Mouse (Mus musculus): ENCODE results near the gene Glcci1.

Gene Glcci1

GRCm38 (mm10) chr6:8474316-8474715 is 35.1 kb upstream of the Glcci1 start:
- Histone ChIP-seq H3K4me3 (replicated peaks; ENCODE audit: low read length) (no peak overlapping the region), H3K27me3 (ENCODE audit: insufficient read depth, low read length) (no peaks in the 10 kb centered on the region), H3K4me1 (replicated peaks; ENCODE audit: low read depth, low read length) (no peaks in the 10 kb centered on the region), H3K9me3 (ENCODE audit: low read length) (no peaks in the 10 kb centered on the region), H3K36me3 (ENCODE audit: insufficient read depth, low read length) (no peaks in the 10 kb centered on the region)
- TF ChIP-seq CTCF (conservative IDR thresholded peaks at IDR 0.05; ENCODE audit: low read length) (no peak), NANOG (IDR thresholded peaks at IDR 0.05; ENCODE audit: borderline replicate concordance, low read length) (no peak), POU5F1 (IDR thresholded peaks at IDR 0.05; ENCODE audit: borderline replicate concordance, low read length) (no peak)

GRCm38 (mm10) chr6:8474820-8475219 is 34.6 kb upstream of the Glcci1 start:
- Histone ChIP-seq H3K27me3 (ENCODE audit: insufficient read depth, low read length) (no peaks in the 10 kb centered on the region), H3K36me3 (ENCODE audit: insufficient read depth, low read length) (no peaks in the 10 kb centered on the region), H3K9me3 (ENCODE audit: low read length) (no peaks in the 10 kb centered on the region), H3K4me3 (replicated peaks; ENCODE audit: low read length) (no peak overlapping the region), H3K4me1 (replicated peaks; ENCODE audit: low read depth, low read length) (no peaks in the 10 kb centered on the region)
- TF ChIP-seq CTCF (conservative IDR thresholded peaks at IDR 0.05; ENCODE audit: low read length): no peak
- TF ChIP-seq NANOG (IDR thresholded peaks at IDR 0.05; ENCODE audit: borderline replicate concordance, low read length): no peak
- no peak for TF ChIP-seq POU5F1 (IDR thresholded peaks at IDR 0.05; ENCODE audit: borderline replicate concordance, low read length)

DNA sequence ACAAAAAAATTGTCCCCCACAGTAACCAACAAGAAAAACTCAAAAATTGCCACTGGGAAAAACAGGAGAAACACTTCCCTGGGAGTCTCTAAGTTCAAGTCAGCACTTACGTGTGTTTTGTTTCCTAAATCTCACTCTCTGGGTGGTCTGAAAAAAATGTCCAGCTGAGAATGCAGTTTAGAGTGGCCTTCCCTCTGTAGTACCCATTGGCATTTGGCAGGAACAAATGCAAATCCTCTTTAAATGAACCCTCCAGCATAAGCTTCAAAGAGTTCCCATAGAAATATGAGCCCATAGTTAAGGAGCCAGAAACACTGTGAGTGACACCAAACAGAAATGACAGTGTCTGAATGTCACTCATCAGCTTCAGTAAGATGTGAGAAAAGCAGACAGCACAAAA is 30.2 kb upstream of the Glcci1 start:
- Histone ChIP-seq H3K36me3 (ENCODE audit: insufficient read depth, low read length) (no peaks in the 10 kb centered on the region), H3K4me1 (replicated peaks; ENCODE audit: low read depth, low read length) (no peaks in the 10 kb centered on the region), H3K4me3 (replicated peaks; ENCODE audit: low read length) (no peak overlapping the region), H3K9me3 (ENCODE audit: low read length) (no peaks in the 10 kb centered on the region), H3K27me3 (ENCODE audit: insufficient read depth, low read length) (no peaks in the 10 kb centered on the region)
- TF ChIP-seq POU5F1 (IDR thresholded peaks at IDR 0.05; ENCODE audit: borderline replicate concordance, low read length): no peak
- TF ChIP-seq NANOG (IDR thresholded peaks at IDR 0.05; ENCODE audit: borderline replicate concordance, low read length): no peak
- no peak for TF ChIP-seq CTCF (conservative IDR thresholded peaks at IDR 0.05; ENCODE audit: low read length)

DNA sequence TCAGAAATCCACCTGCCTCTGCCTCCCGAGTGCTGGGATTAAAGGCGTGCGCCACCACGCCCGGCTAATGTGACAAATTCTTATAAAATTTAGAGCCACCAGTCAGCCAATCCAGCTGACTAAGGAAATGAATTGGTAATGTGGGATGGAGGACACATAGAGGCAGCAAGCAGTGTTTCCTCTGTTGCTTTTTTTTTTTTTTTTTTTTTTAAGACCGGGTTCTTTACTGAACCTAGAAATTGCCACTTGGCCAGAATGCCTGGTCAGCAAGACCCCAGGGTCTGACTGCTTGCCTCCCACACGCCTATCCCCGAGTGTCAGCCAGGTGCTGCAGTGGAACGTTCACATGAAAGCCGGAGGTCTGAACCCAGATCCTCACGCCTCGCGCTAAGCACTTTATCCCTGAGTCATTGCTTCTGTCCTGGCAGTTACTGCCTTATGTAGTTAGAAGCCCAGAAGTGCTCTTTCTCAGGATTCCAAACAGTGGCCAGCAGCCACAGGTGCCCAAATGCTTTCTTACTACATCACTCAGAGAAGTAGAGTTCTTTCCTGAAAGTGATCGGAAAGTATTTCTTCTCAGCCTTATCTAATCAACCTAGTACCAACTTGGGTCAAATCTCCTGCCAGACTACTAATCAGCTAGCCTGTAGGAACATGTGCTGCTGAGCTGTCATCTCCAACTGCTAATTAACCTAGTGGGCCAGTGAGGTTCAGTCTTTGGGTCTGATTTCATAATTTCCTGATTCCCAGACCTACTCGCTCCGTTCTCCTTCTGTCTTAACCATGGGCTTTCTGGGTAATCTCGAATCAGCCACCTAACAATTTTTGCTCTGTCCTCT is 24.7 kb upstream of the Glcci1 start:
- Histone ChIP-seq H3K4me1 (replicated peaks; ENCODE audit: low read depth, low read length) (peaks cover 12% of the 10 kb centered on the region), H3K4me3 (replicated peaks; ENCODE audit: low read length) (no peak overlapping the region), H3K36me3 (ENCODE audit: insufficient read depth, low read length) (no peaks in the 10 kb centered on the region), H3K9me3 (ENCODE audit: low read length) (no peaks in the 10 kb centered on the region), H3K27me3 (ENCODE audit: insufficient read depth, low read length) (no peaks in the 10 kb centered on the region)
- TF ChIP-seq POU5F1 (IDR thresholded peaks at IDR 0.05; ENCODE audit: borderline replicate concordance, low read length) (no peak), NANOG (IDR thresholded peaks at IDR 0.05; ENCODE audit: borderline replicate concordance, low read length) (no peak), CTCF (conservative IDR thresholded peaks at IDR 0.05; ENCODE audit: low read length) (no peak)

- Histone ChIP-seq H3K4me1 (replicated peaks; ENCODE audit: low read depth, low read length) (peaks cover 12% of the 10 kb centered on the region), H3K27me3 (ENCODE audit: insufficient read depth, low read length) (no peaks in the 10 kb centered on the region), H3K36me3 (ENCODE audit: insufficient read depth, low read length) (no peaks in the 10 kb centered on the region), H3K9me3 (ENCODE audit: low read length) (no peaks in the 10 kb centered on the region), H3K4me3 (replicated peaks; ENCODE audit: low read length) (no peak overlapping the region)
- TF ChIP-seq CTCF (conservative IDR thresholded peaks at IDR 0.05; ENCODE audit: low read length): no peak
- TF ChIP-seq POU5F1 (IDR thresholded peaks at IDR 0.05; ENCODE audit: borderline replicate concordance, low read length): no peak
- peak; percentile 4; the same call in 1 of the 2 replicates for TF ChIP-seq NANOG (IDR thresholded peaks at IDR 0.05; ENCODE audit: borderline replicate concordance, low read length)
Observed at GRCm38 (mm10) chr6:8485414-8486175, 23.8 kb upstream of the Glcci1 start.

- no peaks in the 10 kb centered on the region for H3K9me3 ChIP-seq (ENCODE audit: low read length)
- H3K36me3 ChIP-seq (ENCODE audit: insufficient read depth, low read length): no peaks in the 10 kb centered on the region
- peaks cover 12% of the 10 kb centered on the region for H3K4me1 ChIP-seq (replicated peaks; ENCODE audit: low read depth, low read length)
- H3K27me3 ChIP-seq (ENCODE audit: insufficient read depth, low read length): 0 out of 2 replicates have a peak, but pooled peaks cover 3% of the 10 kb centered on the region
- no peak overlapping the region for H3K4me3 ChIP-seq (replicated peaks; ENCODE audit: low read length)
- no peak for TF ChIP-seq NANOG (IDR thresholded peaks at IDR 0.05; ENCODE audit: borderline replicate concordance, low read length)
- TF ChIP-seq POU5F1 (IDR thresholded peaks at IDR 0.05; ENCODE audit: borderline replicate concordance, low read length): no peak
- no peak for TF ChIP-seq CTCF (conservative IDR thresholded peaks at IDR 0.05; ENCODE audit: low read length)
Observed at GRCm38 (mm10) chr6:8486391-8487043, 22.9 kb upstream of the Glcci1 start.

DNA sequence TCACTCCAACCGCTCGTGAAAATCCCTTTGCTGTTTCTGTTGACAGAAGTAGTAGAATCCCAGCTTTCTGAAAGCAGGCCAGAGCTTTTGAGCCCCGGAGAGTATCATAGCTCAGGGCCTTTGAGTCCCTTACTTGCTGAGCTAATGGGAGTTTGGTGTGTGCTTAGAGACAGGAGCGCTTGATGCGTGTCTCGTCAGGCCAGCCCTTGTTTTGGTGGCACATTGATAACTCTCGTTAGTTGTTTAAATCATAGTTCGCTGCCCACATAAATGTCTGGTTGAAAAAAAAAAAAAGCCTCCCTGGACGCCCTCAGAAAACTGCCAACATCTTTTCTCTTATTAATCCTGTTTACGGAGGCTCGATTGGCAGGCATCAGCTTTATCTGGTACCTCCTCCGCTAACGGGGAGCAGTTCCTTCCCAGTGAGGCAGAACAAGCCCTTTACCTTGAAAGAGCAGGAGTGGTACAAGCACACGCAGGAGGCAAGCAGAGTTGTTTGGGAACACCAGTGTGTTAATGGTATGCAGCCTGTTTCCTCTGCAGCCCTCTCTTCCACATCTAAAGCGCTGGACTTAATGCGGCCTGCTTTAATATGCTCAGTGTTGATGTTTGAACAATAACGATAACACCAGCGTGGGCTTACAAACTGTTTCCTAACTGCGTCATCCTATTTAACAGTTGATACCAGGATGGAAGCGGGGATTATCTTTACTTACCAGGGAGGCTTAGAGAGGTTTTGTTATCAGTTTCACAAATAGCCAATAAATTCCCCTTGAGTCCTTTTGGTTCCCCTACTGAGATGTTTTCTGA is 22.2 kb upstream of the Glcci1 start:
- TF ChIP-seq POU5F1 (IDR thresholded peaks at IDR 0.05; ENCODE audit: borderline replicate concordance, low read length) (no peak), NANOG (IDR thresholded peaks at IDR 0.05; ENCODE audit: borderline replicate concordance, low read length) (no peak), CTCF (conservative IDR thresholded peaks at IDR 0.05; ENCODE audit: low read length) (no peak)
- Histone ChIP-seq H3K4me1 (replicated peaks; ENCODE audit: low read depth, low read length) (peaks cover 12% of the 10 kb centered on the region), H3K4me3 (replicated peaks; ENCODE audit: low read length) (no peak overlapping the region), H3K36me3 (ENCODE audit: insufficient read depth, low read length) (no peaks in the 10 kb centered on the region), H3K27me3 (ENCODE audit: insufficient read depth, low read length) (0 out of 2 replicates have a peak, but pooled peaks cover 3% of the 10 kb centered on the region), H3K9me3 (ENCODE audit: low read length) (no peaks in the 10 kb centered on the region)
